ENCODE assay signal across 1 mouse cellular context in the genomic region with DNA sequence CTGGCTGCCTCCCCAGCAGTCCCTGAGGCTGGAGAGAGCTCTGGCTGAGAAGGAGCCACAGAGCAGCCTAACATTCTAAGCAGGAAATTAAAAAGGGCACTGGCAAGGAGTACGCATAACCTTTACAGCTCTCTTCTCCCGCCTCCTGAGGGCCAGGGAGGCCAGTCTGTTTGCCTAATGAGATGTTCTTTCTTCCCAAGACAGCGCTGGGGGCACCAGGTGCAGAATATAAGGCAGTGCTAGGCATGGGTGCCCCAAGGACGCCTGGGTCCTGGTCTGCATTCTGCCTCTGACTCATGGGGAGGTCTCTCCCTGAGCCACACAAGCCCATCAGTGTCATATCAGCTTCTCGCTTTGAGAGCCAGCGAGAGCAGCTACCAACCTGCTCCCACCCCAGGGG.
TF ChIP-seq lines count a peak whose summit lies in the region.

No protein-coding gene starts in this region.

TF ChIP-seq in CH12.LX, 34 proteins besides CTCF, POLR2A, EP300 and RAD21:
- peak; percentile 53 for TF ChIP-seq UBTF (IDR thresholded peaks at IDR 0.05; ENCODE audit: low read depth, low read length)
- no peak for TF ChIP-seq POLR2AphosphoS2 (IDR thresholded peaks at IDR 0.05; ENCODE audit: low read depth, low read length)
